Mouse (Mus musculus): ENCODE measurements around the gene Otor.

The Otor gene

GRCm38 (mm10) chr2:143078198-143078851, at the start of gene Otor:
Otor (plus strand) TSS chr2:143078473.
- no peak for DNase-seq (ENCODE audit: low spot score in 2 of 2)

GRCm38 (mm10) chr2:143031283-143031682, 47.0 kb upstream of the Otor start:
- DNase-seq (ENCODE audit: low spot score in 2 of 2) = no peak

- DNase-seq (ENCODE audit: low spot score in 2 of 2) = no peak
Observed at GRCm38 (mm10) chr2:143032378-143033255, 45.7 kb upstream of the Otor start.

- no peak for DNase-seq (ENCODE audit: low spot score in 2 of 2)
Observed at GRCm38 (mm10) chr2:143034350-143035085, 43.8 kb upstream of the Otor start.

- DNase-seq (ENCODE audit: low spot score in 2 of 2) = no peak
Observed at GRCm38 (mm10) chr2:143035086-143035593, 43.1 kb upstream of the Otor start.

- no peak for DNase-seq (ENCODE audit: low spot score in 2 of 2)
Observed at GRCm38 (mm10) chr2:143041596-143041995, 36.7 kb upstream of the Otor start.

GRCm38 (mm10) chr2:143055251-143055650, 23.0 kb upstream of the Otor start:
- DNase-seq (ENCODE audit: low spot score in 2 of 2) = no peak

- DNase-seq (ENCODE audit: low spot score in 2 of 2) = no peak
Observed at GRCm38 (mm10) chr2:143056736-143057135, 21.5 kb upstream of the Otor start.

GRCm38 (mm10) chr2:143062432-143062811, 15.9 kb upstream of the Otor start:
- no peak for DNase-seq (ENCODE audit: low spot score in 2 of 2)

- peak; percentile 83 to 84 for DNase-seq (ENCODE audit: low spot score in 2 of 2)
Observed at GRCm38 (mm10) chr2:143062812-143063792, 15.2 kb upstream of the Otor start, which contains the start of gene Snrpb2. Snrpb2 (plus strand) TSS chr2:143063039.

- DNase-seq (ENCODE audit: low spot score in 2 of 2) = no peak
Observed at GRCm38 (mm10) chr2:143065914-143066313, 12.4 kb upstream of the Otor start.

GRCm38 (mm10) chr2:143081693-143082092, 3.4 kb downstream of the Otor start:
- no peak for DNase-seq (ENCODE audit: low spot score in 2 of 2)

- no peak for DNase-seq (ENCODE audit: low spot score in 2 of 2)
Observed at GRCm38 (mm10) chr2:143084852-143085397, 6.7 kb downstream of the Otor start.

- DNase-seq (ENCODE audit: low spot score in 2 of 2) = no peak
Observed at GRCm38 (mm10) chr2:143089866-143090265, 11.6 kb downstream of the Otor start.

GRCm38 (mm10) chr2:143093726-143094125, 15.5 kb downstream of the Otor start:
- peak in 1 of 2 experiments; percentile 5 for DNase-seq (ENCODE audit: low spot score in 2 of 2)

GRCm38 (mm10) chr2:143094761-143095160, 16.5 kb downstream of the Otor start:
- no peak for DNase-seq (ENCODE audit: low spot score in 2 of 2)

- no peak for DNase-seq (ENCODE audit: low spot score in 2 of 2)
Observed at GRCm38 (mm10) chr2:143097170-143097569, 18.9 kb downstream of the Otor start.

GRCm38 (mm10) chr2:143113859-143114258, 35.6 kb downstream of the Otor start:
- no peak for DNase-seq (ENCODE audit: low spot score in 2 of 2)

GRCm38 (mm10) chr2:143114716-143115115, 36.4 kb downstream of the Otor start:
- DNase-seq (ENCODE audit: low spot score in 2 of 2) = no peak

GRCm38 (mm10) chr2:143117453-143117852, 39.2 kb downstream of the Otor start:
- DNase-seq (ENCODE audit: low spot score in 2 of 2) = no peak

All from urinary bladder, adult 18-20 months (tissue).